Mouse (Mus musculus) cerebellum, adult 11 months (tissue): ENCODE data around the gene Ccr4.
"Not testable (repeated sequence)": the region's sequence is repeated elsewhere in the genome, so short reads cannot be mapped to it uniquely, and the experiment has no call there.

Experiments used
- DNase-seq: peaks from one replicate; pipeline ENCODE4 v3.0.0; 2022

Ccr4 gene

GRCm38 (mm10) chr9:114522041-114522440 is 17.3 kb upstream of the Ccr4 start:
- no peak for DNase-seq

- DNase-seq: not testable (repeated sequence)
Observed at GRCm38 (mm10) chr9:114520529-114520928, 15.8 kb upstream of the Ccr4 start.

DNA sequence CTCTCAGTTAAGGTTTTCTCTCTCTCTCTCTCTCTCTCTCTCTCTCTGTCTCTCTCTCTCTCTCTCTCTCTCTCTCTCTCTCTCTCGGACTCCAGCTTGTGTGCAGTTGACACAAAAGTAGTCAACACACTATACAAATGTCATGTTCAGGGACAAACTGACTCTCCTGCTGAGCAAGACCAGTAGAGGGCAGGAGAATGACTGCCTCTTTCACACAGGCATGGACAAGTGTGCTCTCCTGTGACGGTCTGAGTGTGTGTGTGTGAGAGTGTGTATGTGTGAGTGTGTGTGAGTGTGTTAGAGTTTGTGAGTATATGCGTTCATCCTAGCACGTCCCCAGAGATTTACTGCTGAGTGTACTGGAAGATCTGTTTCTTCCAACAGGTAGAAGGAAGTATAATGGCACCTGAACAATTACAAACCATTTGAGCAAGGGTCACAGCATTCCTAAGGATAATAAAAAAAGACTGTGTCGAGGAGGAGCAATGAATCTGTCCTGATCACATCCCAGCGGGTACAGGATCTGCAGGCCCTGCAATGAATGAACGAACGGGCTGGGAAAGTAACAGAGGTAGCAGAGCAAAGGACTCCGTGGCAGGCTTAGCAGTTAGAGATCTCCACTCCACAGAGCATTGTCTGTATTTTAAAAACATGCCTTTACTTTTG is 14.2 kb upstream of the Ccr4 start:
- no peak for DNase-seq

DNA sequence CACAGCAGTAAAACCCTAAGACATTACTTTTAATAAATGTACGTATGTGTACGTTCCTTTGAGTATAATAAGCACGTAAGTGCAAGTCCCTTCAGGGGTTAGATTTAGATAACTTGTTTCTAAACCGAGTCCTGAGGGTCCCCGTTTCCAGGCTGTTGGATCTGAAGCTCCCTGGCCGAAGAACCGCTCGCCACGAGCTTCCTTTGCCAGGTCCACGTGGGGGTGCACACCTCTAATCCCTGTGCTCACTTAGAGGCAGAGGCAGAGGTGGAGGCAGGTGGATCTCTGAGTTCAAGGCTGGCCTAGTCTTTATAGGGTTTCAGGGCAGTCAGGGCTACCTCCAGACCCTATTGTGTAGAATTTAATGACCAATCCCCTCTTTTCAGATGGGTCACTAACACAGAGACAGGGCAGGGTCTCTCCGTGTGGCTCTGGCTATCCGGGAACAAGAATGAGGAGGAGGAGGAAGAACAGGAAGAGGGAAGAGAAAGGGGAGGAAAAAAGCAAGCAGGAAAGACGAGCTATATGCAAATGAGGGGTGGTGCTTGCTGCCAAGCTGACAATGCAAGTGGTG is 13.3 kb upstream of the Ccr4 start:
- no peak for DNase-seq

DNA sequence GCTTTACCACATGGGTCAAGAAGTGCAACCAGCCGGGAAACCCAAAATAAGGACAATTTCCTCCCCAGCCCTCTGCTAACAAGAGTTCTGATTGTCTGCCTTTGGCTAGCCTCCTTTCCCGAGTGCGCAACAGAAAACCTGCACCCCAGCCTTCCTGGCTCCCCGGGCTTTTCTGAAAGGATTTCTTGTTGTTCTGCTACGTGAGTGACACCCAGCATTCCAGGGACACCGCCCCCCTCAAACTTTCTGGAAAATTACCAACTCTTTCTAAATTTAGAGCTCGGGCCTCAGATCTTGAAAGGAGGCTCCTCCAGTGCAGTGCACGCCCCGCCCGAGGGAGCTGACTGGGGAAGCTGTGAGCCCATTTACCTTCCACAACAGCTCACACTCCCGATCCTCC is 10.6 kb upstream of the Ccr4 start, which contains the start of gene C130032M10Rik:
C130032M10Rik (plus strand) TSS at position 334 of the 400 bp plus-strand sequence.
- DNase-seq: no peak

- DNase-seq: no peak
Observed at GRCm38 (mm10) chr9:114512831-114513230, 8.1 kb upstream of the Ccr4 start.

DNA sequence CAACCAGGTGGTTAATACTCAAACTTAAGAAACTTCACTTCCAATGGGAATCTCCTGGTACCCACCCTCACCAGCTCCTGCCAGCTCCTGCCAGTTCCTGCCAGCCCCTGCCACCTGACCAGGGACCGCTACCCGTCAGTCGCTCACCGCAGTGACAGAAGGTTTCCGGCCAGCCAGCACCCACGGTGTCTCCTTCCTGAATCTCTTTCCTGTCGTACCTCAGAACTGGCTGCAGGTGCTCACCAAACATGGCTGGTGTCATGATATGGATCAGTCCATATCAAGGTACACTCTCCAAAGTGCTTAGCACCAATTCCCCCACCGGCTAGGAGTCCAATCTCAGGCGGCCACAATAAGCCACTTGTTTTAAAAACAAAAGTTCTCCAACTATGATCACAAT is 5.1 kb upstream of the Ccr4 start:
- DNase-seq: no peak

- DNase-seq: no peak
Observed at GRCm38 (mm10) chr9:114507421-114507820, 2.7 kb upstream of the Ccr4 start.

- no peak for DNase-seq
Observed at GRCm38 (mm10) chr9:114506564-114506963, 1.8 kb upstream of the Ccr4 start.

GRCm38 (mm10) chr9:114502711-114503427 is 1.8 kb downstream of the Ccr4 start:
- no peak for DNase-seq

DNA sequence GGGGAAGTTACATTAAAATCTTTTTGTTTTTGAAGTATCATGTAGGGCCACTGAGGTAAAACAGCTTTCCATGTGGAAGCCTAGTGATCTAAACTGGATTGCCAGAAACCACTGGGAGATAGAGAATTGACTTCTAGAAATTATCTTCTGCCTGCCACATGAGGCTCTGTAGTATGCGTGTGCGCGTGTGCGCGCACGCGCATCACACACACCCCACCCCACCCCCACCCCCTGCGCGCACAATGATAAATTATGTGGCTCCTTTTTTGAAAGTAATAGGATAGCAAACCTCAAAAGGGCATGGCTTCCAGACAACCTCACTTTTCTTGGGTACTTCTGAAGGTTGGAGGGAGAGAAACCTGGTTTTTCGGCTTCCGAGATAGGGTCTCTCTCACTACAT is 2.8 kb downstream of the Ccr4 start:
- DNase-seq: no peak

DNA sequence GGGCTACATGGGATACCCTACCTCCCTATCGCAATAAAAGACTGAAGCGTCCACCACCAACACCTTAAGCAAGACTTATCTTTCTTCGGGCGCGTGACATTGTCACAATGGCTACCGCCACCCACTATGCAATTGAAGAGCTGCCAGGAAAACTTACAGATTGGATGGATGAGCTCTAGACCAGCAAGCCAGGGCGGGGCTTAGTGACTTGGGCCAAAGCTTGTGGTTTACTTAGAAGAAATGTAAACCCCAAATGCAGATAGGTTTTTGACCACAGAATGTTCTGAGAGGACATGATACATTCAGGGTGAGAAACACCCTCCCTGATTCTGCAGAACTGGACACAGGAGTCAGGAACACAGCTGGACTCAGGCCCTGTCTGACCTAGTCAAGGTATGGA is 3.6 kb downstream of the Ccr4 start:
- no peak for DNase-seq

DNA sequence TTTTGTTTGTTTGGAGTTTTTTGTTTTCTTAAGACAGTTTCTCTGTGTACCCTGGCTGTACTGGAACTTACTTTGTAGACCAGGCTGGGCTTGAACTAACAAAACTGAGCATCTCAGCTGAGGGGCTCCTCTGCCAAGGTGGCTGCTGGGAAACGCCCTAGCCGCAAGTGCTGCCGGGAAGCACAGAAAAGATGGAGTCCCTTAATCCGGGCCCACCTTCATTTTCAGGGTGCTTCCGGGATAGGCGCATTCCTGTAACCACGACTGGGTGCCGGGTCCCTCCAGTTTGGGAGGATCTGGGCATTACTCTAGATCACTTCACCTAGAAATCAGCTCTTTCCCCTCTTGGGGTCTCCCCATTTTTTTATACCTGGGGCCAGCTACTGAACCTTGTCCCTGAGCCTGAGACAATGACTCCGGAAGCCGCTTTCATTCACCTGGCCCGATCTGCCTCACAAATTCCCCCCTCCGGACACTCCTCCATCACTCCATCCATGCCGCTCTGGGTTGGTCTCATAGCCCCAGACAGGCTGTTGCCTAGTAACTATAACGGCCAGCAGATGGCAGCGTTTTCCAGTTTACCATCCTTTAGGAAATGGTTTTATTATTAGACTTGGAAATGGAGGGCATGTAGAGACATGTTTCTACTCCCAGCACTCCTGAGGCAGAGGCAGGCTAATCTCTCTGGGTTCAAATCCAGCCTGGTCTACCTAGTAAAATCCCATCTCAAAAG is 4.8 kb downstream of the Ccr4 start:
- no peak for DNase-seq

- peak; percentile 36 for DNase-seq
Observed at GRCm38 (mm10) chr9:114498218-114498617, 6.5 kb downstream of the Ccr4 start.

DNA sequence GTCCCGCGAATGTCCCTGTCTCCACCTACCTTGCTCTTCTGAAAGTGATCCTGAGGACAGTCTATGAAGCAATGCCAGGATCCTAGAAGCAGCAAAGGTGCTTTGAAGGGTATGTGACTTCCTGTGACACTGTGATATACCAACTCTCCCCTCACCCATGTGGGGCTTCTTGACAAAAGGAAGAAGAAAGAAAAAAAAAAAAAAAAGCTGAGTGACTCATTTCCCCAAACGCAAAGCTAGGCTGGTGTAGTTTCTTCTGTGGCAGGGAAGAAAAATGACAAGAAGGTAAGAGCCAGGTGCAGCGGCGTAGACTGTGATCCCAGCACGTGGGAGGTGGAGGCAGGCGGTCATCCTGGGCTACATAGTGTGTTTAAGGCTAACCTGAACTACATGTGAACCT is 8.2 kb downstream of the Ccr4 start:
- no peak for DNase-seq

DNA sequence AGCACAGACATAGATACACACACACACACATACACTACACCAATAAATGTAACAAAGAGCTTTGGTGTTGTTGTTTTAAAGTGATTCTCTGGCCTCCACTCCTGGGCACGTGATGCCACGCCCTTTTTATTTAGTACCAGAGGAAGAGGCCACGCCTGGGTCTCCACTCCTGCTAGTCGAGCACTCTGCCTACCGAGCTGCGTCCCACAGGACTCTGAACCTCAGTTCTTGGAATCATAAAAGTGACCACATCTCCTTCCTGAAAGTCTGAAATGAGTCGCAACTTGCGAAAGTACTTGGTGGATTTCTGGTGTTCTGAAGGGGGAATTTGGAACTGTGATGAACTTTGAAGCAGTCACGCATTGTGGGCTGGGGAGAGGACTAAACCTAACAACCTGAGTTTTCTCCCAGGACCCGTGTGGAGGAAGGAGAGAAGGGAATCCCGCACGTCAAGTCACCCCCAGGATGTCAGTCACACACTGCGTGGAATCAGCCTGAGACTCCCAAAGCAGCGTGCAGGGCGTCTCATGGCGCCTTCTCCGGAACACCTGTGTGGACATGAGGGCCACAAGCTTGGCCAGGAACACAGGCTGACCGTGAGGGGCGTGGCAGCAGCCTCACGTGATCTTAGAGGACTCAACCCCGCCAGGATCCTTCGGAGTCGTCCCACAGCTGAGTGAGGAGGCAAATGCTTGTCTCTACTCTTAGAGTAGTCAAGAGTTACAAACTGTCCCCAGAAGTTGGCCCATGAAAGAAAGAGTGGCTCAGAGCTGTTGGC is 17.0 kb downstream of the Ccr4 start:
- no peak for DNase-seq

GRCm38 (mm10) chr9:114486808-114487207 is 17.9 kb downstream of the Ccr4 start:
- DNase-seq: no peak

DNA sequence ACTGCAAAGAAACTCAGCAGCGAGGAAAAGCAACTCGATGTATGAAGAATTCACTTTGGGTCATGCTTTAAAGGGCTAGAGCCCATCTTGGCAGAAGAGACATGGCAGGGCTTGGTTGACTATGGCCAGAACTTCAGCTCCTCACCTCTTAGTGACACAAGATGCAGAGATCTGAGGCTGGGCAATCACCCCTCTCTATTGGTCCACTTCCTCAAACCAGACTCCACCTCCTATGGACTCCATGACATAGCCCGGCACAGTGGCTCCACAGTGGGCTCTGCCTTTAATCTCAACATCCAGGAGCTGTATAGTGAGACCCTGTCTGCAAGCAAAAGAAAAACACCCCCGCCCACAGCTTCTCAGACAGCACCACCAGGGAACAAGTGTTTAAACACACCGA is 19.9 kb downstream of the Ccr4 start:
- DNase-seq: no peak

- no peak for DNase-seq
Observed at GRCm38 (mm10) chr9:114480940-114481339, 23.8 kb downstream of the Ccr4 start.

DNA sequence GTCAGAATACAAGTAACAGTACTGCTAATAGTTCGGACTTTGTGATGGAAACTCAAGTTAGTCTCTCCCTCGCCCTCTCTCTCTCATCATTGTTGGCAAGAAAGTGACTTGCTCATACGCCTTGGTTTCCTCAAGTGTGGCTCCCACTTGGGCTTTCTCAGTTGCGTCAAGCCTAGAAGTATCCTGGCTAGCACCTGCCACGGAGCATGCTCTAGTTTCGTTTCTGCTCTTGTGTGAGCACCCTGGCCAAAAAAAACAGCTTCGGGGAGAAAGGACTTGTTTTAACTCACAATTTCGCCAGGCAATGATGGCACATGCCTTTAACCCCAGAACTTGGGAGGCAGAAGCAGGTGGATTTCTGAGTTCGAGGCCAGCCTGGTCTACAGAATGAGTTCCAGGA is 27.7 kb downstream of the Ccr4 start:
- no peak for DNase-seq

- no peak for DNase-seq
Observed at GRCm38 (mm10) chr9:114471892-114472291, 32.8 kb downstream of the Ccr4 start.

DNA sequence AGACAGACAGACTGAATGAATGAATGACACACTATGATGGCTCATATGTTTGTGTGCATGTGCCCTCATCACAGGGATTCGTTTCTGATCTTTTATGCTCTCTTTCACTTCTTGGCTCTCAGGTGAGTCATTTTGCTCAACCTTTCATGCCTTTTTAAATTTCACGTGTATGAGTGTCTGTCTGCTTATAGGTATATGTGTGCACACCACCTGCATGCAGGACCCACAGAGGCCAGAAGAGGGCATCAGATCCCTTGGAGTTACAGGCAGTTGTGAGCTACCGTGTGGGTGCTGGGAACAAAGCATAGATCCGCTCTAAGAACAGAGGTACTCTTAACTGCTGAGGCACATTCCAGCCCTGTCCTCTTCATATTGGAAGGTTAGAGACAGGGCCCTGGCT is 36.0 kb downstream of the Ccr4 start:
- no peak for DNase-seq

GRCm38 (mm10) chr9:114468217-114468616 is 36.5 kb downstream of the Ccr4 start:
- DNase-seq: no peak
